Mouse (Mus musculus) gastrocnemius, adult 2 months (tissue): Measurements from ENCODE around the gene Gstm3. TPM values are rescaled to one million over a fixed set of nuclear protein-coding genes. Genes with fewer than 3 reads are reported as not detected.

ENCODE experiments used
- DNase-seq: peaks from one replicate; pipeline ENCODE4 v3.0.0; 2022
- H3K27ac ChIP-seq: fragments of 200-600 bp; 2 replicates; pipeline ENCODE4 v1.8.1; 2022; ENCODE audit warnings: mild to moderate bottlenecking
- H3K4me3 ChIP-seq: fragments of 200-600 bp; 2 replicates; pipeline ENCODE4 v1.8.1; 2022; ENCODE audit warnings: mild to moderate bottlenecking, moderate library complexity
- CTCF ChIP-seq: fragments of 200-600 bp; IDR thresholded peaks from 2 replicates; pipeline ENCODE4 v1.8.1; 2022; ENCODE audit warnings: antibody characterized with exemption, mild to moderate bottlenecking, moderate library complexity
- intact Hi-C: fragments of 180-260 bp; cut with DNase I; formaldehyde crosslinking; loops from one replicate; pipeline ENCODE4 v1.15.1; 2025
- total RNA-seq, 2 experiments: library from RNA; stranded (reverse); gene quantifications; 2 replicates each; pipeline ENCODE4 v1.2.3; 2021

The Gstm3 gene
- total RNA-seq, 2 experiments from 2014 or later: not detected

GRCm38 (mm10) chr3:107935888-107936287, 33.2 kb downstream of the Gstm3 start:
- no peak overlapping the region for H3K4me3 ChIP-seq
- intact Hi-C loops: loop anchor here (5.0 kb wide), 2 partner anchors 81 to 126 kb away; partner anchors contain the start of gene Gstm1
- TF ChIP-seq CTCF: no peak
- no peak for DNase-seq
- no peak overlapping the region for H3K27ac ChIP-seq

DNA sequence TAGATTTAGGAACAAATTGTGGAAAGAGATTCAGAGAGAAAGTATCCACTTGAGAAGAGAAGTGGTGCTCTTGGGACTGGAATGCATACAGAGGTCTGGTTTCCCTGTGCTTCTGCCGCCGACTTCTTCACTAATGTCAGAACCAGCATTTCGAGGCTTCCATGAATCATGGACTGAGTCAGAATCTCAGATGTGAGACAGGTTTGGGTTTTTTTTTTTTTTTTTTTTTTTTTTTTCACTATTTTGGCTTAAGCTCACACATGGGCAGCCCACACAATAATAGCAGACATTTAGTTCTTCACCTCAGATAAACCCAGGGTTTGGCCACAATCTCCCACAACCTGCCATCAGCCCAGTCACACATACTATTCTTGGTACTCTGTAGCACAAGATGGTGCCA, 33.8 kb downstream of the Gstm3 start:
- intact Hi-C loops: loop anchor here (5.0 kb wide), 2 partner anchors 82 to 127 kb away; partner anchors contain the start of gene Gstm1
- TF ChIP-seq CTCF: no peak
- no peak for DNase-seq
- H3K27ac ChIP-seq: no peak overlapping the region
- H3K4me3 ChIP-seq: no peak overlapping the region

DNA sequence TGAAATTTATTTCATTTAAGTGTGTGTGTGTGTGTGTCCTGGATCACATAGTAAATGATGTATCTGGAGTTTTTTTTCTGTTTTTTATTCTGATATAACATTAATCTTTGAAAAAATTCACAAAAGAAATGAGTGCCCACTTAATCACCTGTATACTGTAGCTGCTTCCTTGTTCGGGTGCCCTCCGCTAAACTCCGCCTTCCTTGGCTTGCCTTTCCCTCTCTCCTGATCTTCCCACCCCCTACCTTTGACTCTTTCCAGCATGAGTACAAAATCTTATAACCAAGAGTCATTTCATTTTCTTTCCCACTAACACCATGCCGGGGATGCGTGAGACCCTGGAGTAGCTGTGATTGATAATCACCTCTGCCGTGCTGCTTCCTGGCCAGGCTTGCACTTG, 37.0 kb downstream of the Gstm3 start:
- TF ChIP-seq CTCF: no peak
- no peak for DNase-seq
- intact Hi-C loops: loop anchor here (5.0 kb wide), 2 partner anchors 115 to 215 kb away; partner anchors contain the start of gene Gnai3
- peak overlapping the region; percentile 80 for H3K27ac ChIP-seq
- peak overlapping the region; percentile 56 for H3K4me3 ChIP-seq

DNA sequence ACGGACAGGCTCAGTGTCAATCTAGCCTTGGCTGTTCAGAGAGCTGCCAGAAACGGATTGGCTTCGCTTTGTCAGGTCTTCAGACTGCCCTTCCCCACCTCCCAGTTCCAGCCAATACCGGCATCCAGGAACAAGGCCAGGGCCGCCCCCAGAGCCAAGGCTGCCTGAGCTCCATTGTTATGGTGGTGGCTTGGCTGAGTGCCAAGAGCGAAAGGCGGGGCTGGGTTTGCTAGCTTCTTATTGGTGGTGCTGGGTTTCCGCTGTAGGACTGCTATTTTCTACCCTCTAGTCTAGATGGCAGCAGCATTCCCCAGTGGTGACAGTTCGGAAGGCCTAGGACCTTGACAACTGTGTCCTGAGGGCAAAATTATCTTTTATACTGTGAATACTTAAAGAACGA, 37.4 kb downstream of the Gstm3 start, which contains the start of gene Gstm7:
Gene Gstm7, minus strand, starts transcription at position 148 of the 400 bp plus-strand sequence.
- TF ChIP-seq CTCF: peak; percentile 44
- peak; percentile 98 for DNase-seq
- peak within 1 kb of the TSS; percentile 80 for H3K27ac ChIP-seq
- intact Hi-C loops: loop anchor here (5.0 kb wide), 2 partner anchors 116 to 216 kb away; partner anchors contain the start of gene Gnai3
- peak within 1 kb of the TSS; percentile 56 for H3K4me3 ChIP-seq

DNA sequence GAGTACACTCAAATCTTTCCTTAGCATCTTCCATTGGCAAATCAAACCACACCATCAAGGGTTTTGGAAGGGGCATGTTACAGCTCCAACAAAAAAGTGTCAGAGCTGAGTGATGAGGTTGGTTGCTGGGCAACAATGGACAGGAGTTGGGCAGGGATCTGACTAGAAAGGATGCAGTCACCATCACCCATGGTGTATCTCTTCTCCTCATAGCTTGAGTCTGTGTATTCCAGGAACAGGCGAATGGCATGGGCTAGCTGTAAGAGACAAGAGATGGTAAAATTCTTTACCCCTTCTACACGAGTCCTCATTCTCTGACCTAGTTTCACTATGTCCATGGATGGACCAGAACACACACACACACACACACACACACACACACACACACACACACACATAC, 37.9 kb downstream of the Gstm3 start:
- TF ChIP-seq CTCF: no peak
- intact Hi-C loops: loop anchor here (5.0 kb wide), 2 partner anchors 116 to 216 kb away; partner anchors contain the start of gene Gnai3
- peak overlapping the region; percentile 80 for H3K27ac ChIP-seq
- DNase-seq: no peak
- H3K4me3 ChIP-seq: peak overlapping the region; percentile 56

DNA sequence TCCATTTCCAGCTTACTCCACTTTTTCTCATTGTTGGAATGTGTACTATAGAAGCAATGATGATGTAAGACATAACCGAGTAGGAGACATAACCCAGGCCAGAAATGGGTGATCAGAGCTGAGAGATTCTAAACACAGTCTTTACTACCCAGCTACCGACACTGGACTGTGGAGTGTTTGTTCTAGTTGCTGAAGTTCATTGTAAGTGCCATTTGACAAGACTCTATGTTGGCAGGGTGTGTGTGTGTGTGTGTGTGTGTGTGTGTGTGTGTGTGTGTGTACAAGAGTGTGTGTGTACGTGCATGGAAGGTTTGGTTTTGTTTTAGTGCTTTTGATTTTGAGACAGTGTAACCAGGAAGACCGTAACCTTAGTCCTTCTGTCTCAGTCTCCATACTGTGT, 39.4 kb downstream of the Gstm3 start:
- intact Hi-C loops: loop anchor here (5.0 kb wide), 2 partner anchors 118 to 218 kb away; partner anchors contain the start of gene Gnai3
- Histone ChIP-seq H3K27ac (no peak overlapping the region), H3K4me3 (no peak overlapping the region)
- TF ChIP-seq CTCF: no peak
- DNase-seq: no peak

- no peak for TF ChIP-seq CTCF
- Histone ChIP-seq H3K4me3 (no peak overlapping the region), H3K27ac (no peak overlapping the region)
- intact Hi-C loops: no loop called here
- no peak for DNase-seq
These were observed 39.8 kb downstream of the Gstm3 start for GRCm38 (mm10) chr3:107929243-107929642.

- H3K4me3 ChIP-seq: no peak overlapping the region
- intact Hi-C loops: no loop called here
- DNase-seq: no peak
- no peak overlapping the region for H3K27ac ChIP-seq
- no peak for TF ChIP-seq CTCF
These were observed 40.4 kb downstream of the Gstm3 start for GRCm38 (mm10) chr3:107928691-107929090.

DNA sequence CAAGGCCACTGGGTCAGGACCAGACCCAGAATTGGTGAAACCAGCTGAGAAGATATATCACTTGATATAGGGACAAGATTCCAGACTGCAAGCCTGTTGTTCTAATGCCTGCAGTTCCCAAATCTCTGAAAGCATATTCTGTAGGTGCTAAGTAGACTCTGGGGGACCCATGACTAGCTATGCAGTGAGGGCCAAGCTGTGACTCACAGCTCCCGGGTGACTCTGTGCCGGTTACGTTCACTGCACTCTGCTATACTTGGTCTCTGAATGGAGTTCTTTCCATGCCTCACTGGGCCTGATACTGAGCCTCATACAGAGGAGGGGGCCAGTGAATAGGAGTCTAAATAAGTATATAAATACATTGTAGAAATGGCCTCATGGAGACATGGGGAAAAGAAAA, 41.2 kb downstream of the Gstm3 start:
- no peak for TF ChIP-seq CTCF
- no peak for DNase-seq
- Histone ChIP-seq H3K4me3 (no peak overlapping the region), H3K27ac (no peak overlapping the region)
- intact Hi-C loops: no loop called here

DNA sequence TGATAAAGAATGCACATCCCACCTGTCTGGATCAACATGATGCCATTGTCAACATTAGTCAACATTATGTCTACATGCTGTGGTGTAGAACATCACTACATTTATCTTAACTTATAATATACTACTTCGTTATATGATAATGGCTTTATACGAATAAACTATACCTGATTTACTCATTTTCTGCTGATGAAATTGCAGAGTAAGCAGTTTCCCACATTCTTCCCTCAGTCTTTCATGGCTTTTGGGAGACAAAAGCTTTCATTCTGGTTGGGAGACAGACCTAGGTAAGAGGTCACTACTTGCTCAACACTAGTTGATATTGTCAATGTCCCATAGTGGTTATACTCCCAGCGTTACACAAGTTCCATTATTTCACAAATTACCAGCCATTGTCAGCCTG, 43.7 kb downstream of the Gstm3 start:
- intact Hi-C loops: no loop called here
- Histone ChIP-seq H3K4me3 (no peak overlapping the region), H3K27ac (no peak overlapping the region)
- TF ChIP-seq CTCF: no peak
- DNase-seq: no peak

- no peak for DNase-seq
- Histone ChIP-seq H3K4me3 (no peak overlapping the region), H3K27ac (no peak overlapping the region)
- TF ChIP-seq CTCF: no peak
- intact Hi-C loops: no loop called here
These were observed 48.7 kb downstream of the Gstm3 start for GRCm38 (mm10) chr3:107920348-107920747.

- DNase-seq: peak; percentile 48
- Histone ChIP-seq H3K4me3 (no peak overlapping the region), H3K27ac (no peak overlapping the region)
- intact Hi-C loops: loop anchor here (1.0 to 5.0 kb wide), 2 partner anchors 51 to 221 kb away; partner anchors contain the start of gene Ahcyl1
- TF ChIP-seq CTCF: peak; percentile 88
These were observed 51.2 kb downstream of the Gstm3 start for GRCm38 (mm10) chr3:107917783-107918408.

DNA sequence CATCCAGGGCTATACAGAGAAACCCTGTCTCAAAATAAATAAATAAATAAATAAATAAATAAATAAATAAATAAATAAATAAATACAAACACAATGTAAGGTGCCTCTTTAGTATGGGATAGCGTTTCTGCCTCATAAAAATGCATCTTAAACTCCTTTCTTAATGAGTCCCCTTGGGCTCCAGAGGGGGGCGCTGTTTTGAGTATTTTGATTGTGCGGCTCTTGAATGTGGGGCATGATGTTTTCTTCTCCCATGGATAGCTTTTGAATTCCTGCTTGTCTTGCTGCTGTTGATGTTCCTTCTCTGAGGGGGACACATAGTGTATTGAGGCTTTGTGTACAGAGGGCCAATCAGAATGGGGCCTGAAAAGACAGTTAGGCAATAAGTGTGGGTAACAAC, 52.0 kb downstream of the Gstm3 start:
- no peak for DNase-seq
- Histone ChIP-seq H3K4me3 (no peak overlapping the region), H3K27ac (no peak overlapping the region)
- intact Hi-C loops: loop anchor here (5.0 kb wide), 1 partner anchor 220 kb away; the partner anchor contains the start of gene Ahcyl1
- peak; percentile 53 for TF ChIP-seq CTCF

- no peak for DNase-seq
- intact Hi-C loops: loop anchor here (5.0 kb wide), 1 partner anchor 219 kb away; the partner anchor contains the start of gene Ahcyl1
- H3K27ac ChIP-seq: no peak overlapping the region
- no peak for TF ChIP-seq CTCF
- no peak overlapping the region for H3K4me3 ChIP-seq
These were observed 52.4 kb downstream of the Gstm3 start for GRCm38 (mm10) chr3:107916674-107917073.

Other genes with a start within 250 kb of the Gstm3 start
- gene Csf1, start 208.8 kb downstream of the Gstm3 start, total RNA-seq: 1 to 10 TPM; 7.9 to 8.5 TPM
- not detected for gene Eps8l3, start 92.1 kb downstream of the Gstm3 start, total RNA-seq
- gene Gstm5, start 73.5 kb downstream of the Gstm3 start, total RNA-seq: 10 to 100 TPM; 74.7 to 87.2 TPM
- gene Gstm7, start 37.5 kb downstream of the Gstm3 start, total RNA-seq: 10 to 100 TPM in 1 of 2 experiments, 1 to 10 TPM in 1; 9.5 to 25.7 TPM
- under 1 TPM in 1 of 2 experiments, not detected in 1; 0.36 TPM for gene Gstm6, start 25.5 kb downstream of the Gstm3 start, total RNA-seq
- gene Gstm2, start 17.2 kb upstream of the Gstm3 start, total RNA-seq: 100 to 1,000 TPM in 1 of 2 experiments, 10 to 100 TPM in 1; 63.0 to 111 TPM
- 100 to 1,000 TPM; 208 to 217 TPM for gene Gstm1, start 48.7 kb upstream of the Gstm3 start, total RNA-seq
- gene Gstm4, start 75.6 kb upstream of the Gstm3 start, total RNA-seq: 10 to 100 TPM; 10.9 to 12.1 TPM
- gene Ampd2, start 117.4 kb upstream of the Gstm3 start, total RNA-seq: 1 to 10 TPM; 3.8 to 5.6 TPM
- gene Gnat2, start 123.5 kb upstream of the Gstm3 start, total RNA-seq: under 1 TPM; 0.26 to 0.36 TPM
- 10 to 100 TPM; 12.0 to 13.8 TPM for gene Gnai3, start 176.9 kb upstream of the Gstm3 start, total RNA-seq
- gene Gpr61, start 185.6 kb upstream of the Gstm3 start, total RNA-seq: not detected
- gene Amigo1, start 217.1 kb upstream of the Gstm3 start, total RNA-seq: 10 to 100 TPM; 21.6 to 28.3 TPM
- gene Cyb561d1, start 231.9 kb upstream of the Gstm3 start, total RNA-seq: 1 to 10 TPM; 2.8 to 3.8 TPM
- gene Atxn7l2, start 241.7 kb upstream of the Gstm3 start, total RNA-seq: 1 to 10 TPM; 6.4 to 8.6 TPM